Mouse (Mus musculus): ENCODE data around the gene Cd22. TPM values are rescaled to one million over a fixed set of nuclear protein-coding genes. Genes with fewer than 3 reads are reported as not detected.

Gene Cd22
- total and polyA plus RNA-seq, 3 experiments, result 0.22 TPM; not detected in 2

GRCm38 (mm10) chr7:30914732-30915131 lies 34.6 kb upstream of the Cd22 start, which contains the start of gene Mag:
TSS of gene Mag (minus strand) at chr7:30914873.
- ATAC-seq (ENCODE audit: extremely low read depth, insufficient number of reproducible peaks, low FRiP score, poor library complexity, severe bottlenecking) (no peak), DNase-seq (ENCODE audit: low spot score) (no peak)
- no peaks in the 10 kb centered on the region for H3K4me1 ChIP-seq (ENCODE audit: insufficient read depth, low read depth, low read length)
- TF ChIP-seq POLR2AphosphoS5 (IDR thresholded peaks at IDR 0.05; ENCODE audit: insufficient replicate concordance, low read depth, low read length) (no peak), CTCF (IDR thresholded peaks at IDR 0.05; ENCODE audit: low read depth, low read length) (no peak), GATA2 (IDR thresholded peaks at IDR 0.05; ENCODE audit: borderline replicate concordance, low read depth, low read length) (no peak), GATA1 (IDR thresholded peaks at IDR 0.05; ENCODE audit: borderline replicate concordance, low read length) (no peak), TAL1 (conservative IDR thresholded peaks at IDR 0.05; ENCODE audit: low read depth, low read length) (no peak)
- H3K9me3 ChIP-seq (replicated peaks), result no peaks in the 10 kb centered on the region
- H3K4me3 ChIP-seq (ENCODE audit: low read depth, low read length), result no peak within 1 kb of the TSS
- no peaks in the 10 kb centered on the region for H3K36me3 ChIP-seq (replicated peaks)
- H3K27me3 ChIP-seq (ENCODE audit: insufficient read depth, low read length), result peaks cover 4% of the 10 kb centered on the region; the same call in 1 of the 2 replicates

- Histone ChIP-seq H3K27me3 (ENCODE audit: insufficient read depth, low read length) (no peaks in the 10 kb centered on the region), H3K9me3 (replicated peaks) (no peaks in the 10 kb centered on the region), H3K4me3 (ENCODE audit: low read depth, low read length) (no peak overlapping the region), H3K36me3 (replicated peaks) (no peaks in the 10 kb centered on the region), H3K4me1 (ENCODE audit: insufficient read depth, low read depth, low read length) (no peaks in the 10 kb centered on the region)
- TF ChIP-seq GATA2 (IDR thresholded peaks at IDR 0.05; ENCODE audit: borderline replicate concordance, low read depth, low read length) (no peak), POLR2AphosphoS5 (IDR thresholded peaks at IDR 0.05; ENCODE audit: insufficient replicate concordance, low read depth, low read length) (no peak), TAL1 (conservative IDR thresholded peaks at IDR 0.05; ENCODE audit: low read depth, low read length) (no peak), CTCF (IDR thresholded peaks at IDR 0.05; ENCODE audit: low read depth, low read length) (no peak), GATA1 (IDR thresholded peaks at IDR 0.05; ENCODE audit: borderline replicate concordance, low read length) (no peak)
- ATAC-seq (ENCODE audit: extremely low read depth, insufficient number of reproducible peaks, low FRiP score, poor library complexity, severe bottlenecking) (no peak), DNase-seq (ENCODE audit: low spot score) (no peak)
These were observed 29.6 kb upstream of the Cd22 start for GRCm38 (mm10) chr7:30909773-30910172.

GRCm38 (mm10) chr7:30908992-30909431 lies 28.9 kb upstream of the Cd22 start:
- ATAC-seq (ENCODE audit: extremely low read depth, insufficient number of reproducible peaks, low FRiP score, poor library complexity, severe bottlenecking) (no peak), DNase-seq (ENCODE audit: low spot score) (no peak)
- no peaks in the 10 kb centered on the region for H3K9me3 ChIP-seq (replicated peaks)
- no peak for TF ChIP-seq GATA2 (IDR thresholded peaks at IDR 0.05; ENCODE audit: borderline replicate concordance, low read depth, low read length)
- no peak for TF ChIP-seq GATA1 (IDR thresholded peaks at IDR 0.05; ENCODE audit: borderline replicate concordance, low read length)
- TF ChIP-seq TAL1 (conservative IDR thresholded peaks at IDR 0.05; ENCODE audit: low read depth, low read length), result no peak
- no peak for TF ChIP-seq POLR2AphosphoS5 (IDR thresholded peaks at IDR 0.05; ENCODE audit: insufficient replicate concordance, low read depth, low read length)
- no peak for TF ChIP-seq CTCF (IDR thresholded peaks at IDR 0.05; ENCODE audit: low read depth, low read length)
- no peaks in the 10 kb centered on the region for H3K36me3 ChIP-seq (replicated peaks)
- no peaks in the 10 kb centered on the region for H3K4me1 ChIP-seq (ENCODE audit: insufficient read depth, low read depth, low read length)
- no peaks in the 10 kb centered on the region for H3K27me3 ChIP-seq (ENCODE audit: insufficient read depth, low read length)
- no peak overlapping the region for H3K4me3 ChIP-seq (ENCODE audit: low read depth, low read length)

GRCm38 (mm10) chr7:30908277-30908991 lies 28.3 kb upstream of the Cd22 start:
- Histone ChIP-seq H3K36me3 (replicated peaks) (no peaks in the 10 kb centered on the region), H3K9me3 (replicated peaks) (no peaks in the 10 kb centered on the region), H3K4me1 (ENCODE audit: insufficient read depth, low read depth, low read length) (no peaks in the 10 kb centered on the region), H3K27me3 (ENCODE audit: insufficient read depth, low read length) (no peaks in the 10 kb centered on the region), H3K4me3 (ENCODE audit: low read depth, low read length) (no peak overlapping the region)
- no peak for DNase-seq (ENCODE audit: low spot score)
- no peak for ATAC-seq (ENCODE audit: extremely low read depth, insufficient number of reproducible peaks, low FRiP score, poor library complexity, severe bottlenecking)
- TF ChIP-seq TAL1 (conservative IDR thresholded peaks at IDR 0.05; ENCODE audit: low read depth, low read length), result no peak
- TF ChIP-seq CTCF (IDR thresholded peaks at IDR 0.05; ENCODE audit: low read depth, low read length), result no peak
- no peak for TF ChIP-seq GATA2 (IDR thresholded peaks at IDR 0.05; ENCODE audit: borderline replicate concordance, low read depth, low read length)
- TF ChIP-seq GATA1 (IDR thresholded peaks at IDR 0.05; ENCODE audit: borderline replicate concordance, low read length), result no peak
- no peak for TF ChIP-seq POLR2AphosphoS5 (IDR thresholded peaks at IDR 0.05; ENCODE audit: insufficient replicate concordance, low read depth, low read length)

GRCm38 (mm10) chr7:30904042-30904441 lies 23.9 kb upstream of the Cd22 start:
- no peaks in the 10 kb centered on the region for H3K9me3 ChIP-seq (replicated peaks)
- H3K4me1 ChIP-seq (ENCODE audit: insufficient read depth, low read depth, low read length), result no peaks in the 10 kb centered on the region
- ATAC-seq (ENCODE audit: extremely low read depth, insufficient number of reproducible peaks, low FRiP score, poor library complexity, severe bottlenecking), result no peak
- no peaks in the 10 kb centered on the region for H3K36me3 ChIP-seq (replicated peaks)
- DNase-seq (ENCODE audit: low spot score), result no peak
- TF ChIP-seq GATA1 (IDR thresholded peaks at IDR 0.05; ENCODE audit: borderline replicate concordance, low read length) (no peak), GATA2 (IDR thresholded peaks at IDR 0.05; ENCODE audit: borderline replicate concordance, low read depth, low read length) (no peak), TAL1 (conservative IDR thresholded peaks at IDR 0.05; ENCODE audit: low read depth, low read length) (no peak), CTCF (IDR thresholded peaks at IDR 0.05; ENCODE audit: low read depth, low read length) (no peak), POLR2AphosphoS5 (IDR thresholded peaks at IDR 0.05; ENCODE audit: insufficient replicate concordance, low read depth, low read length) (no peak)
- H3K27me3 ChIP-seq (ENCODE audit: insufficient read depth, low read length), result peaks cover 4% of the 10 kb centered on the region; the same call in 1 of the 2 replicates
- no peak overlapping the region for H3K4me3 ChIP-seq (ENCODE audit: low read depth, low read length)

- DNase-seq (ENCODE audit: low spot score) (no peak), ATAC-seq (ENCODE audit: extremely low read depth, insufficient number of reproducible peaks, low FRiP score, poor library complexity, severe bottlenecking) (no peak)
- Histone ChIP-seq H3K27me3 (ENCODE audit: insufficient read depth, low read length) (peaks cover 5% of the 10 kb centered on the region; the same call in 1 of the 2 replicates), H3K4me1 (ENCODE audit: insufficient read depth, low read depth, low read length) (no peaks in the 10 kb centered on the region), H3K4me3 (ENCODE audit: low read depth, low read length) (no peak overlapping the region), H3K9me3 (replicated peaks) (no peaks in the 10 kb centered on the region), H3K36me3 (replicated peaks) (no peaks in the 10 kb centered on the region)
- TF ChIP-seq CTCF (IDR thresholded peaks at IDR 0.05; ENCODE audit: low read depth, low read length), result no peak
- TF ChIP-seq TAL1 (conservative IDR thresholded peaks at IDR 0.05; ENCODE audit: low read depth, low read length), result no peak
- TF ChIP-seq GATA1 (IDR thresholded peaks at IDR 0.05; ENCODE audit: borderline replicate concordance, low read length), result no peak
- TF ChIP-seq POLR2AphosphoS5 (IDR thresholded peaks at IDR 0.05; ENCODE audit: insufficient replicate concordance, low read depth, low read length), result no peak
- TF ChIP-seq GATA2 (IDR thresholded peaks at IDR 0.05; ENCODE audit: borderline replicate concordance, low read depth, low read length), result no peak
These were observed 15.1 kb upstream of the Cd22 start for GRCm38 (mm10) chr7:30895217-30895616.
